Mouse (Mus musculus): ENCODE data around the gene Adgrl2.

GRCm38 (mm10) chr3:148872563-148872962, 117.8 kb downstream of the Adgrl2 start:
- TF ChIP-seq POLR2A (IDR thresholded peaks at IDR 0.05; ENCODE audit: extremely low read depth, insufficient read depth, low read length) (no peak), CTCF (IDR thresholded peaks at IDR 0.05; ENCODE audit: extremely low read depth, insufficient read depth, low read length) (no peak)

All from cortical plate, adult 2 months (tissue).